Mouse (Mus musculus) adrenal gland, adult 8-10 months (tissue): ENCODE results near the gene Elk4. TPM values are rescaled to one million over a fixed set of nuclear protein-coding genes. Genes with fewer than 3 reads are reported as not detected.
A peak's percentile ranks its signal among the peaks of the same experiment; 100 is the strongest.

ENCODE experiments used
- DNase-seq: peaks from one replicate; pipeline ENCODE4 v3.0.0; 2022
- total RNA-seq, 4 experiments: library from RNA; stranded (reverse); gene quantifications; 2 replicates each; pipeline ENCODE4 v1.2.4; 2022

Gene Elk4
- total RNA-seq, 4 experiments from 2014 or later = 91.7 to 118 (median 106) TPM

DNA sequence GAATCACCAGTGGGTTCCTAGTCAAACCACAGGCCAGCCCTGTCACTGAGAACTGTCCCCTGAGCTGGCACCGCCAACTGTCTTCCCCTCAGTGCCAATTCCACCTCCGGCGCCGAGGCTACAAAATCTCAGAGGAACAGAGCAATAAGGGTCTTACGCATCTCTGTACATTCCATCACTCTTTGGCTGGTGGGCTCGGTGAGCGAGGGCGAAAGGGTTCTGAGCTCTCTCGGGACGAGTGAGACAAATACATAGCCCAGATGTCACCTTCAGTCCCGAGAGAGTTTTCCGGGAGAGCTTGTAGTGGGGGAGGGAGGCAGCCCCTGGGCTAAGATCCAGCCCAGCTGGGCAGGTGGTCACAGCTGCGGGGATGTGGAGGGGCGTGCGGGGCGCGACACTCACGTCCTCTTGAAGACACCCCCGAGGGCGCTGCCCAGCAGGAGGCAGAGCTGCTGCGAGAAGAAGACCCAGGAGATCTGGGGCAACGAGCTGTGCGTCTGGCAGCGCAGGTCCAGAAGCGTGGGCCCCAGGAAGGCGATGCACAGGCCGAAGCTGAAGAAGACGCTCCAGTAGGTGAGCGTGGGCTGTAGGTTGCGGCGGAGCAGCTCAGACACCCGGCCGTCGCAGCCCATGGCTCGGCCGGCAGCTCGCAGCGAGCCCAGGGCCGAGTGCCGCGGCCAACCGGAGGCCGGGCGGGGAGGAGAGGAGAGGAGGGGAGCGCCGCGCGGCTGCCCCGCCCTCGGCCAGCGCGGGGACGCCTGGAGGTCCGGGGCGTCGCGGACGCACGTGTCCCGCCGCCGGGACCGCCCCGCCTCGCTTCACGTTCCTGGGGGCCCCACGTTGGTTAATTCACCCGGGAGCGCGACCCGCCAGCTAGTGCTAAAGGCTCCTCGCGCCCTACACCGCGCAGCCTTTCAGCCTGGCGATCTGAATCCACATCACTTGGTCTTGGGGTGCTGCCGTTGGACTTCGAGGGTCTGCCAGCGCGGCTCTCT lies 60.2 kb downstream of the Elk4 start, which contains the start of gene Mfsd4a:
Mfsd4a (minus strand) TSS at position 802 of the 995 bp plus-strand sequence.
- DNase-seq = peak; percentile 26

DNA sequence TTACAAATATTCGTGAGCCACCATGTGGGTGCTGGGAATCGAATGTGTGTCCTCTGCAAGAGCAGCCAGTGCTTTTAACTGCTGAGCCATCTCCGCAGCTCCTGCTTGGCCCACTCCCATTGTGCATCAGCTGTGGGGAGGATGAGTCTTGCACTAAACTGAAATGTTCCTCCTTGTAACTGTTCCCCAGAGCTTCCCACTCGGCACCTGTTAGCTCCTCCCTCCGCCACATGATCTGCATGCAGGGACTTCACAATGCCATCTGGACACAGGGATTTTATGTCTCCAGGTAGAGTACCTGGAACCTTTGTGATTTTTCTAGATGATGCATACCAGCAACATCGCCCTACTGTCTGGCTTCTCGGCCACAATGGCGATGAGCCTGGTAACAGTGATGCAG lies 62.0 kb downstream of the Elk4 start:
- DNase-seq = no peak

DNA sequence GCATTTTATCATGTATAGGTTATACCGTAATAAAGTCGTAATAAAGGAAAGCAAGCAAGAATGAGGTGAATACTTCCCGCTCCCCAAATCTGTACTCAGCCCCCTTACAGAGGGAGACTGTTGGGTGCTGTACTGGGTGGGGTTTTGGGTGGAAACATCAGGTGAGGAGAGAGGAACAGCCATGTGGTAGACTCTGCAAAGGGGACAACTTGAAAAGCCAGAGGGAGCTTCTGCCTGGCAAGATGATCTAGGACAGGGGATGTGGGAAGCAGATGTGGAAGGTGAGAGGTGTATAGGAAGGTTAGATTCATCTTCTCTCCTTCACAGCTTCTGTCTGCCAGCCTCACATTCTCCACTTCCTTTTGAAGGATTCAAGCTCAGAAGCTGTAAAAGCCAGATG lies 63.3 kb downstream of the Elk4 start:
- DNase-seq = no peak

DNA sequence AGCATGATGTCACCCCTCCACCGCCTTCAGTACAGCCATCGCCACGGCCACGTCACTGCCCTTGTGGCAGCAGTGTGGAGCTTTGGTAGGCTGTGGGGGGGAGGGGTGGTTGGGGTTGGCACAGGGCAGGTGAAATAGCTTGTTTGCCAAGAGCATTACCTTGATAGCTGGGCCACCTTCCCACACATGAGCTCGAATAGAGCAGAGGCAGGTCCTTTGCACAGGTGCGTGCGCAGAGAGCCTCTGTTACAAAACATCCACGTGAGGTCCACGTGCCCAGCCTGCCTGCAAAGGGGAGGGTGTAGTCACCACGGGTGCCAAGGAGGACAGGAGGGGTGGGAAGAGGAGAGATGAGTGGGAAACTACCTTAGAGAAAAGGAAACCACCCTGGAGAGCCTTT lies 68.2 kb downstream of the Elk4 start:
- DNase-seq = no peak

DNA sequence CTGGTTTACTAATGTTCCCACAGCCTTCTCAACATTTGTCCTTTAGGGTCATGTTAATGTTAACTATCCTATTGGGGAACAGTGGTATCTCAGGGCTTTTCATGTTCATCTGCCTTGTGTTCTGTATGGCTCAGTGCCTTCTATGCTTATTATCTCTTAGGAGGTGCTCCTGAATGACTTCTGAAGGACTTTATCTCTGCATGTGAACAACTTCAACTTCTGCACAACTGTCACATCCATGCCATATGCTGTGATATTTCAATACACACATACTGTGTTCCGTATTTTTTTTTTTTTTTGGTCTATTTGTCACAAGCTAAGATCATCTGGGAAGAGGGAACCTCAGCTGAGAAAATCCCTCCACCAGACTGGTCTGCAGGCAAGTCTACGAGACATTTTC lies 71.0 kb downstream of the Elk4 start:
- DNase-seq = no peak

Other genes with a start within 250 kb of the Elk4 start
- gene Pm20d1, start 210.2 kb upstream of the Elk4 start, total RNA-seq = 10 to 100 TPM in 2 of 4 experiments, 1 to 10 TPM in 2; 6.2 to 15.0 (median 10.6) TPM
- gene Slc41a1, start 180.1 kb upstream of the Elk4 start, total RNA-seq = 10 to 100 TPM; 49.1 to 57.2 (median 53.0) TPM
- gene Rab29, start 140.4 kb upstream of the Elk4 start, total RNA-seq = 10 to 100 TPM; 15.0 to 28.6 (median 22.0) TPM
- gene Nucks1, start 97.1 kb upstream of the Elk4 start, total RNA-seq = 100 to 1,000 TPM; 134 to 174 (median 151) TPM
- 10 to 100 TPM; 18.4 to 53.4 (median 36.3) TPM for gene Slc45a3, start 44.6 kb upstream of the Elk4 start, total RNA-seq
- gene Mfsd4a, start 60.5 kb downstream of the Elk4 start, total RNA-seq = 10 to 100 TPM; 29.5 to 40.9 (median 32.2) TPM
- 10 to 100 TPM; 18.0 to 43.3 (median 25.4) TPM for gene Cdk18, start 132.1 kb downstream of the Elk4 start, total RNA-seq
- gene Lemd1, start 183.8 kb downstream of the Elk4 start, total RNA-seq = under 1 TPM in 3 of 4 experiments, not detected in 1; 0.31 to 0.46 (median 0.46) TPM
- under 1 TPM; 0.10 to 0.17 (median 0.14) TPM for gene AC124108.1, start 183.8 kb downstream of the Elk4 start, total RNA-seq
- gene Gm10188, start 222.2 kb downstream of the Elk4 start, total RNA-seq = not detected